Mouse (Mus musculus): ENCODE results near the gene Zfp444. TPM values are rescaled to one million over a fixed set of nuclear protein-coding genes. Genes with fewer than 3 reads are reported as not detected.
"Not testable (repeated sequence)": the region's sequence is repeated elsewhere in the genome, so short reads cannot be mapped to it uniquely, and the experiment has no call there.

The Zfp444 gene
- polyA plus RNA-seq, 1 experiment from 2014 or later: 61.2 TPM

DNA sequence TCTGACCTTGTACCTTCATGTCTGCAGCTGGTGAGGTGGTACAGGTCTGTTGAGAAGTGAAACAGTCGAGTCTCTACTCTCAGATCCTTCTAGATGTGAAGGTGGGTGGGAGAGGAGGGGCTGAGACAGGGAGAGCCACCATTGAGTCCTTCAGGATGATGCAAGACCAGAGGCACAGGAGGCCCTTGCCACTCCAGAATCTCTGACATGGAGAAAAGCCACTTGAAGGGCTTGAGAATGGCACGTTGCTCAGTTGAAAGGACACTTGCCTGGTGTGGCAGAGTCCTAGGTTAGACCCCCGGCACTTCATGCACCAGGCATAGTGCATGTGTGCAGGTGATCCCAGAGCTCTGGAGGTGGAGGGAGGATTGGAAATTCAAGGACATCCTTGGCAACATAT is 10.5 kb upstream of the Zfp444 start:
- no peak for DNase-seq (ENCODE audit: low spot score)

DNA sequence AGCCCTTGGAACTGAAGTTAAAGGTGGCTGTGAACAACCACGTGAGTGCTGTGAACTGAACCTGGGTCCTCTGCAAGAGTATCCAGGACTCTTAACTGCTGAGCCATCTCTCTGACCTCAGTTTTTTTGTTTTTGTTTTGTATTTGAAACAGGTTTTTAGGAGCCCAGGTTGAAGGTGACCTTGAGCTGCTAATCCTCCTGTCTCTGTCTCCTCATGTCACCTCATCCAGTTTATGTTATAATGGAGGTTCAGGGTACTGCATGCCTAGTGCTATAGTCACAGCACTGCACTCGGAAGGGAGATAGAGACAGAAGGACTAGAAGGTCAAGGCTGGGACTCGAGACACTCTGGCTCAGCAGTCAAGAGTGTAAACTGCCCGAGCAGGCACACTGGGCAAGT is 9.9 kb upstream of the Zfp444 start:
- DNase-seq (ENCODE audit: low spot score): no peak

DNA sequence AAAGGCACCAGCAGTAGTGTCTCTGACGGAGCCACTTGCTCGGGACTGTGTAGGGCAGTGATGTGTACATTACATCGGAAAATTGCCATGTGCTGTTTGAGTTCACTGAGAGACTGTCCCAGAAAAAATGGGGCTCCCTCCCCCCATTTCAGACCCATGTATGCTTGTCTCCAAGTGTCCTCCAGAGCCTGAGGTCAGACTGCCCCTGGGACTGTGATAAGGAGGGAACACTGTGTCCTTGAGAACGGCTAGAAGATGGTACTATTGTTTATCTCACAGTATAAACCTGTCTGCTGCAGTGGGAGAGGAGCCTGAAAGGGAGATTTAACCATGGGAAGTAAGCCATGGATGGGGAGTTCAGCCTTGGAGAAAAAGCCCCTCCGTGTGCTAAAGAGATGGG is 7.4 kb upstream of the Zfp444 start:
- no peak for DNase-seq (ENCODE audit: low spot score)

DNA sequence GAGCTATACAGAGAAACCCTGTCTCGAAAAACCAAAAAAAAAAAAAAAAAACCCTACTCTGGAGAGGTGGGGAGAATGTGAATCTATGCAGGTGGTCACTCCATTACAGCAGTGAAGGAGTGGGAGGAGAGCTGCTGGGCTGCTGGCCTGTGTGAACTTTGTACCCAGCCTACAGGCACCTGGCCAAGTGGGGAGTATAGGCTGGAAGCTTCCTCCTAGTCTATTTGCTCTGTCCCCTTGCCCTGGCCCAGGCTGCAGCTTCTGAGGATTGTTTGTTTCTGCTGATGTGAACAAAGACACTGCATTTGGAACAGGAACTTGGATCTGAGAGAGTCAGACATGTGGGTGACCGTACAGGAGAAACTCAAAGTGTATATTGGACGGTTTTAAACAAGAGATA is 2.6 kb upstream of the Zfp444 start:
- no peak for DNase-seq (ENCODE audit: low spot score)

DNA sequence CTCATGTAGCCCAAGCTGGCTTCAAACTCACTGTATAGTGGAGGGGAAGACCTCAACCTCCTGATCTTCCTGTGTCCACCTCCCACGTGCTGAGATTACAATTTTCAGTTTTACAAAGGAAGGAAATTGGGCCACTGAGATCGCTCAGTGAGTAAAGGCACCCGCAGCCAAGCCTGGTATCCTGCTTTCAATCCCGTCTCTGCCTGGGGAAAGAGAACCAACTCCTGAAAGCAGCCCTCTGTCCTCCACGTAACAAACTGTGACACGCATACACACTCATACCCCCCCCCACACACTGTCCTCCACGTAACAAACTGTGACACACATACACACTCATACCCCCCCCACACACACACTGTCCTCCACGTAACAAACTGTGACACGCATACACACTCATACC is 1.6 kb upstream of the Zfp444 start:
- no peak for DNase-seq (ENCODE audit: low spot score)

DNA sequence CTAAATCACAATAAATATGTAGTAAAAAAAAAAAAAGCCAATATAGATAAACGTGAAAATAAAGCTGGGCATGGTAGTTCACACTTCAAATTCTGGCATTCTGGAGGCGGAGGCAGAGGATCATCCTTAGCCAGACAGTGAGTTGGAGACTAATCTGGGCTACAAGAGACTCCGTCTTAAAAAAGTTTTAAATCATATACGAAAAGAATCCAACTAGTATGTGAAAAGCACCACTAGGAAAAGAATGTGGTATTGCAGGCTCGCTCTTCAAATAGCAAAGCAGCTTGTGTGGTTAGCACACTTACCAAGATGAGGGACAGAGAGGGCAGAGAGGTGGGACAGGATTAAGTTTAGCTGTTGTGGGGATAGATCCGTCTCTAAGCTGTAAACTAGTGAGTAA is 1.2 kb upstream of the Zfp444 start:
- DNase-seq (ENCODE audit: low spot score): peak; percentile 15

DNA sequence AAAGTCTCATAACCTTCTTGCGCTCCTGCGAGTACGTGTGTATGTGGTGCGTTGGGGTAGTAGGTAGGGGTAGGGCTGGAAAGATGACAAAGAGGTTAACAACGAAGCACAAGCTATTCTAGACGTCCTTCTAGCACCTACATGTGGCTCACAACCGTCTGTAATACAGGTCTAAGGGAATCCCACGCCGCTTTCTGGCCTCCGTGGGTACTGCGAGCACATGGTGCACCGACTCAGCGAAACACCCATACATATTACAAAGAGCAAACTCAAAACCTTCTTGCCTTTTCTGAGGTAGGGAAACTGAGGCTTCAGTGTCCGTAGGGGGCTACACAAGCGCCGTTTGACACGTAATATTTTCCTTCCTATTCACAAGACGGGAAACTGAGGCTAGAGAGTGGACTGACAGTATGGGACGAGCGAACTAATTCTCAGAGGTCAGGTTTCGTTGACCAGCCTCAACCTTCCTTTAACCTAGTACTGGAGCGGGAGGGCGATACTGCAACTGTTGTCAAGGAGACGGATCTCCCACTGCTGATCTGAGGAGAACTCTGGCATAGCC is 501 bp upstream of the Zfp444 start:
- peak; percentile 82 for DNase-seq (ENCODE audit: low spot score)

DNA sequence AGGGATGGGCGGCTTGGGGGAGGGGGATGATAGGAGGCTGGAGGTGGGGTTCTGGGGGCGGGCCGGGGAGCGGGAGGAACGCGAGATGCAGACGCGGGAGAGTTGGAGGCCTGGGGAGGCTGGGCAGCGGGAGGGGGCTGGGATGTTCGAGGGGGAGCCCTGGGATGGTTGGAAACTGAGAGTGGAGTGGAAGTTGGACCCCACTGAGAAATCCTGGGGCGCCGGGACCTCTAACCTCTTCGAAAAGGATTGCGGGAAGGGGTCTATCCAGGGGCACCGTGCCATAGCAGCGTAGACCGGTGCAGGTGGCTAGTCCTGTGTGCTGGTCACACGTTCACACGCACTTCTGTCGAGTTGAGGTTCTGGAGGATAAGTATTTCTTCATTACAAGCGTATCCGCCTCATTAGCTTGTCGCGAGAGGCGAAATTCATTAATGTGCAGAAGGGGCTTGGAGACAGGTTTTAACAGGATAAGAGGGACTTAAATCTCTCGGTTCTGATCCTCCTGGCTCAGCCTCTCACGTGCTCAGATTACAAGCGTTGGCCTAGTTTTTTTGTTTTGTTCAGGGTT is 733 bp downstream of the Zfp444 start:
- no peak for DNase-seq (ENCODE audit: low spot score)

DNA sequence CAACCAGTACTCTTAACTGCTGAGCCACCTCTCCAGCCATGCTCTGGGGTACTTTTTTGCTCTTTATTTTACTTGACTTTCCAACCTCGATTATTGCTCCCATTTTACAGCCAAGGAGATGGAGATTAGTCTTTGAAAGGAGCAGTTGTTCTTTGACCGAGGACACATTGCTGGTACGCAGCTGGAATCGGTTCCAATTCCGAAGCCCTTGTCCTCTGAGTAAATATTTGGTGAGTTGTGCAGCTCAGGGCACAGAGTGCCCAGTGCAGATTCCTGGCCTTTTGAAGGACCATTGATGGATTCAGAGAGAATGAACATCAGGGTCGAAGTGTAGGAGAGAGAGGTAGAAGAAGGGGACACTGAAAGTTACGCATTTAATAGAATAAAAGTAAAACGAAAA is 1.8 kb downstream of the Zfp444 start:
- DNase-seq (ENCODE audit: low spot score): no peak

DNA sequence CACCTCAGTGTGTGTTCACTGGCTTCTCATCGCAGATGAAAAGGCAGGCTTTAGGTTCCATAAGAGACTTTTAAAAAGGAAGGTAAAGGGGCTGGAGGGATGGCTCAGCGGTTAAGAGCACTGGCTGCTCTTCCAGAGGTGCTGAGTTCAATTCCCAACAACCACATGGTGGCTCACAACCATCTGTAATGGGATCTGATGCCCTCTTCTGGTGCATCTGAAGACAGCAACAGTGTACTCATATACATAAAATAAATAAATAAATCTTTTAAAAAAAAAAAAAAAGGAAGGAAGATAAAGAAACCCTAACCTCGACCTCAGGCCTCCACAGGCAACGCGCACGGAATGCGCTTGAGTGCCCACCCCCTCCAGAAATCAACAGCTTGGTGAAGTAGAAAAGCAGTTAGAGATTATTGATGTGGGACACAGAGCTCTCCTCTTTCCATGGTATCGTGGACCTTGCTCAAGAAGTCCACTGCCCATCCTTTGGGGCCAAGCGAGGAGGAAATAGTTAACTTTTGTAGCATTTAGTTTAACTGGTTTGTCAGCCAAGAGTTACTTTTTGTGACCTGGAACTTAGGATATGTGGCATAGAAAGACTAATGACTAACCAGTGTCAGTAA is 2.5 kb downstream of the Zfp444 start:
- DNase-seq (ENCODE audit: low spot score): not testable (repeated sequence)

DNA sequence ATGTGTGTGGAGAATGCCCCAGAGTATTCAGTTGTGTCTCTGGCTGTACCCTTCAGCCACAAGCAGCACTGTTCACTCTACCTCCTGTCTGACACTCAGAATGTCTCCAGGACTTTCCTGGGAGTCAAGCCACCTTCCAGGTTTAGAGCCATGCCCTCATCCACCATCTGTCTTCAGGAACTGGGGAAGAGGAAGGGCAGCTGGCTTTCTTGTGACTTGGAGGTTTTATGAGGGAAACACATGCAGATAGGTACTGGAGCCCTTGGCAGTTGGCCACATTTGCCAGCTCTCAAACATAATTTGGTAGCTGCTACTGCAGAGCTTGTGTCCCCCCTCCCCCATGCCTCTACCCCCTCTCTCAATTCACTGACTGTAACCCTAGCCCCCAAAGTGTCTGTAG is 7.0 kb downstream of the Zfp444 start:
- no peak for DNase-seq (ENCODE audit: low spot score)

DNA sequence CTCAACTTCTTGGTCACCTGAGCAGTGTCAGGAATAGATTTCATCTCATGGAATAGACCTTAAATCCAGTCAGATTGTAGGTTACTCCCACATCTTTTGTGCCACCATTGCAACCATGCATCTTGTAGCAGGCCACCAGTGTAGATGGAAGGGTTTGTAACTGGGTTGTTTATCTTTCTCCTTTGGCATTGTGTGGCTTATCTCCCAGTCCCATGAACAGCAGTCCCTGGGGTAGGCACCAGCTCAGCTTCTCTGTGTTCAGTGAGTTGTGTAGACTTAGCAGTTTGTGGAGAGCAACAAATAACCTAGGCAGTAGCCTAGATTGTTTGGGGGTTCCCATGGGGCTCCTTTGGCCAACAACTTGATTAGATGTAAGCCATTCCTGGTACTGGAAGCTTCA is 10.9 kb downstream of the Zfp444 start:
- no peak for DNase-seq (ENCODE audit: low spot score)

DNA sequence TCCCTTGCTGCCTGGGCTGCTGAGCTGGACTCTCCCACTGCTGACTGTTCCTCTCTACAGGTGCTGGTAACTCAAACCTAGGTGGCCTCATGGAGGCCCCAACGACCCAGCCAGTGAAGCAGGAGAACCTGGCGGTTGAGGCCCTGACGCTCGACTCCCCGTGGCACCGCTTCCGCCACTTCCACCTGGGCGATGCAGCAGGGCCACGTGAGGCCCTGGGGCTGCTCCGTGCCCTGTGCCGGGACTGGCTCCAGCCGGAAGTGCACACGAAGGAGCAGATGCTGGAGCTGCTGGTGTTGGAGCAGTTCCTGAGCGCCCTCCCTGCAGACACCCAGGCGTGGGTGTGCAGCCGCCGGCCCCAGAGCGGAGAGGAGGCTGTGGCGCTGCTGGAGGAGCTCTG is 11.8 kb downstream of the Zfp444 start:
- DNase-seq (ENCODE audit: low spot score): no peak

DNA sequence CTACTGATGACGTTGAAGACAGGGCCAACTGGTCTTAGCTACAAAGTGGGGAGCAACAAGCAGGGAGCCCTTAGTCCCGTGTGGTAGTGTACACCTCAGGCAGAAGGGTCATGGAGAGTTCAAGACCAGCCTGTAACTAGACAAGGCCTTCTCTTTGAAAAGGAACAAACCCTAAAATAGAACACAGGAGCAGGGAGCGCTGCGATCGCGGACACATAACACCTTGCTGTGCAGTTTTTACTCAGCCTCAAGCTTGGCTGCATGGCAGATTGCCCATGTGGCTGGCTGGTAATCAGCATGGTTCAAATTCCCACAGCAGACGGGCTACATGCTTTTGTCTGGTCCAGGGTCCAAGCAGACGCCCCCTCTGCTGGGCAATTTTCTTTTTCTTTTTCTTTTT is 12.5 kb downstream of the Zfp444 start:
- no peak for DNase-seq (ENCODE audit: low spot score)

DNA sequence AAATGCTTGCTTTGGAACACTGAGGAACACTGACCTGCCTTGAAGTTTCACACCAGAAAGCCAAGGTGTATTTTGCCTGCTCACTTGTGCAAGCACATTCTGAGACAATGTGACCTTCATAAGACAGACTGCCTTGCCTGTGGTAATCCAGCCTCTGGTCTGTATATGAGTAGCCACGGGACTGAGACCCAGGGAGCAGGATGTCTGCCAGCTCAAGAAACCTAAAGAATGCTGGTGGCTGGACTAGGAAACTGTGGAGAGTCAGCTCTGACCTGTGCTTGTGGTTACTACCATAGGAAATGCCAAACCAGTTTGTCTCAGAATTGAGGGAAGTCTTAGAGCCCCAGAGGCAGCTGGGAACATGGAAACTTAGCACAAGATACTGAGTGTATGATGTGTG is 13.4 kb downstream of the Zfp444 start:
- no peak for DNase-seq (ENCODE audit: low spot score)

DNA sequence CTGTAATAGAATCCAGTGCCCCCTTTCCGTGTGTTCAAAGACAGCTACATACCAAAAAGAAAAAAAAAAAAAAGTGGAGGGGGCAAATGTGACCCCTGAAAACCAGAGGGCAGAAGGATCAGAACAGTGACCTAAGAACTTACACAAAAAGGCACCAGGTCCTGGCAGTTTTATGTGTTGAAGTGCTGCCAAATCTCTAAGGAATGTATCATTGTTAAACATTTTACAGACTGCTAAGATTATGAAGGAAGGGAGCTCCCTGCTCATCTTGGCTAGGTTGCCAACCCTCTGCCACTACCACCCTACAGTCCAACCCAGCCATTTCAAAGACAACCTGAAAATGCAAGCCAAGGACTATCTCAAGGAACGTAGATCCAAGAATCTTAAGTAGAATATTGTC is 14.2 kb downstream of the Zfp444 start:
- no peak for DNase-seq (ENCODE audit: low spot score)

DNA sequence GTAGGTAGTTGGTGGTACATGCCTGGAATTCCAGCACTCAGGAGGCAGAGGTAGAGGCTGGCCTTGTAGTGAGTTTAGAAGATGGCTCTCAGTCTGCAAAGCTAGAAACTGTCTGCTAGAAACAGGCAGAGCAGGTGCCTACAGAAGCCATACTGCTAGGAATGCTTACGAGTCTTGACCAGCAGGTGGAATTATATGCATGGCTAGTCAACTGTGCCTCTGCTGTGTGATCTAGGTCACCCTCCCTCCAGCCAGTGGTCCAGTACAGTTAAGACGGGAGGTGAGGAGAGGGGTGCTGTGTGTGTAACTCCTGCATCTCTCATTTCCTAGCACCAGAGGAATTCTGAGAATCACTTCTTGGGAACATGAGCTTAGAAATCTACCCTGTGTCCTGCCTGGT is 14.7 kb downstream of the Zfp444 start:
- no peak for DNase-seq (ENCODE audit: low spot score)

DNA sequence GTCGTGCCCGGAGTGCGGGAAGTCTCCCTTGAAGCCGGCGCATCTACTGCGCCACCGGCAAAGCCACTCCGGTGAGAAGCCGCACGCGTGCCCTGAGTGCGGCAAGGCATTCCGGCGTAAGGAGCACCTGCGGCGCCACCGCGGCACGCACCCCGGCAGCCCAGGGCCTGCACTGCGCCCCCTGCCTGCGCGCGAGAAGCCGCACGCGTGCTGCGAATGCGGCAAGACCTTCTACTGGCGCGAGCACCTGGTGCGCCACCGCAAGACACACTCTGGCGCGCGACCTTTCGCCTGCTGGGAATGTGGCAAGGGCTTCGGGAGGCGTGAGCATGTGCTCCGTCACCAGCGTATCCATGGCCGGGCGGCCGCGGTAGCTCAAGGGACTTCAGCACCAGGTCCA is 17.5 kb downstream of the Zfp444 start:
- DNase-seq (ENCODE audit: low spot score): no peak

DNA sequence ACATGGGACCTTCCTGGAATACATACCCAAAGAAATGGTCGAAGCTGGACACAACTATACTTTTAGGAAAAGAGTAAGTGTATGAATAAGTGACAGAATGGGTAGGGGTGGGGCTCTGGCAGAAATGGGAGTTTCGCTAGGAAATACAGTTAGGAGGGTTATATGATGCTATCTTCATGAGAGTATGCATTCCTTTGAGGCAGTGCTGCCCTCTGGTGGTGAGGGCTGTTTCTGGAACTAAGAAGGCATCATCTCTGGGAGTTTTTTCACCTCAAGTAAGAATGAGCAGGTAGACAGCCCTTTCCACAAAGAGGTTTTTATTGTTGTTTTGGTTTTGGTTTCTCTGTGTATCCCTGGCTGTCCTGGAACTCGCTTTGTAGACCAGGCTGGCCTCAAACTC is 19.4 kb downstream of the Zfp444 start:
- peak; percentile 76 for DNase-seq (ENCODE audit: low spot score)

DNA sequence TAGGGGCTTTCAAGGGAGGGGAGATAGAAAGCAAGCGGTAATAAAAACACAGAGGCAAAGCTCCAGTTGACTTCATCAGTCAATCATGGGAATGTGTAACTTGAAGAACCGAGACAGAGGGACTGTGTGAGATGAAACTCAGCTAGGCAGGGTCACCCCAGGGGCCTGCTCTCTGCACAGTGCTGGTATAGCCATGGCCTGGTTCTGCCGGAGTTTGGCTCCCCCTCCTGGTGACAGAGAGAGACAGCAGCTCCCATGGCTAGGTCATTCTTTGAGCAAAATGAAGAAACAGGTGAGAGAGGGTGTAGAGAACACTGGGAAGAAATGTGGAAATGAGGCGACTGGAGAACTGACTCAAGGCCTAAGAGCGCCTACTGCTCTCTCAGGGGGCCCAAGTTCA is 22.1 kb downstream of the Zfp444 start:
- peak; percentile 52 for DNase-seq (ENCODE audit: low spot score)

DNA sequence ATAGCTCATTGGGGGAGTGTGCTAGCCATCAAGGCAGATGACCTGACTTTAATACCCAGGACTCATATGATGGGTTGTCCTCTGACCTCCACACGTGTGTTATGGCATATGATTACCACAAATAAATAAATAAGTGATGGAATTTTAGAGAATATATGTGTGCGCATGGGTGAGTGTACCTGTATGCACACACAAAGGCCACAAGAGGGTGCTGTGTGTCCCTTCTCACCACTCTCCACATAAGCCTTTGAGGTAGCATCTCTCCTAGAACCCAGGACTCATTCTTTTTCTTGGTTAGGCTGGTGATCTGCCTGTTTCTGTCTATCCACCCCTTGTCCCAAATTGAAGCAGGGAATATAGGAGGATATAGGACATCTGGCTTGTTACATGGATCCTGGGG is 23.8 kb downstream of the Zfp444 start:
- DNase-seq (ENCODE audit: low spot score): no peak

DNA sequence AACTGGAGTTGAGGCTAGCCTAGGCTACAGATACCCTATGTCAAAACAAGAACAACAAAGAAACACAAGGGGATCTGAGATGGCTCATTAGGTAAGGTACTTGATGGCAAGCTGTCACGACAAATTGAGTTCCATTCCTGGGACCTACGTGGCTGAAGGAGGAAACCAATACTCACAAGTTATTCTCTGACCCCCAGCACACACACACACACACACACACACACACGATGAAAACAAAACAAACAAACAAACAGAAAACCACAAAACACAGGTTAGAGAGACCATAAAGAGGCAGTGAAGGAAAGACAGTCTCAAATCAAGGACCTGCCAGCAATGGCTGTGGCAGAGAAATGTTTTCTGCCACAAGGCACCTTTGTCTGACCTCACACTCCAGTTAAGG is 24.8 kb downstream of the Zfp444 start, which contains the start of gene Galp:
Gene Galp, plus strand, starts transcription at position 301 of the 400 bp plus-strand sequence.
- no peak for DNase-seq (ENCODE audit: low spot score)

DNA sequence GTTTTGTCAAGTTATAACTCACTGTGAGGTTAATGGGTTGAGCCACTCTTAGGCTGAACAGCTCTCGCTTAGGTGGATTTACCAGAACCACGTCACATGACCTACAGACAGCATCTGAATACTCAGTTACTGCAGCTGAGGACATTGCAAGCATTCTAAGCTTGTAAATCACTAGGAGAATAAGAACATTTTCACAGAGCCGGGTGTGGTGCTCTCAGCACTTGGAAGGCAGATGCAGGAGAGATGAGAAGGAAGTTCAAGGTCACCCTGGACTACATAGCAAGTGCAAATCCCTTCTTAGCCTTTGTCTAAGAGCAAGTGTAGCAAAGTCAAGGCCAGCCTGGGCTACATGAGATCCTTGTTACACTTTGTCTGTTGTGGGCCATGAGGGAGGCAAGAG is 32.2 kb downstream of the Zfp444 start:
- DNase-seq (ENCODE audit: low spot score): no peak

Measured in thymus, postnatal 0 days (tissue).